Mouse (Mus musculus): ENCODE measurements around the gene Nvl.

GRCm38 (mm10) chr1:181126766-181127165, 17.2 kb downstream of the Nvl start:
- TF ChIP-seq CTCF (IDR thresholded peaks at IDR 0.05; ENCODE audit: low read depth, low read length) (no peak), POLR2A (IDR thresholded peaks at IDR 0.05; ENCODE audit: insufficient read depth, low read length) (no peak)

All from ES-Bruce4 (cell line).